8 mouse cellular contexts compared by ENCODE assay signal in genomic region chr10:111472686-111473510, GRCm38 (mm10). TPM values are rescaled to one million over a fixed set of nuclear protein-coding genes. Genes with fewer than 3 reads are reported as not detected.
DNase-seq lines count a peak whose midpoint lies in the region; ATAC-seq lines count a peak whose summit lies in the region.

TSS of gene Nap1l1 (plus strand) at chr10:111473223.

- peak within 1 kb of the TSS; percentile 98 for H3K9ac ChIP-seq in hindbrain, embryonic 12.5 days

- peak; percentile 100 for ATAC-seq in hindbrain, embryonic 12.5 days (ENCODE audit: low FRiP score)

- peak within 1 kb of the TSS; percentile 97 for H3K4me3 ChIP-seq in hindbrain, embryonic 12.5 days

- no peaks in the 10 kb centered on the region for H3K9me3 ChIP-seq in hindbrain, embryonic 12.5 days (replicated peaks)

- peak; percentile 99 for DNase-seq in NIH3T3 (ENCODE audit: low read depth)
- peak; percentile 97 to 99 for DNase-seq in cerebellum, postnatal 10 days
- DNase-seq in frontal cortex, postnatal 10 days (ENCODE audit: low spot score in 2 of 2) = peak; percentile 96 to 97
- peak; percentile 95 to 98 for DNase-seq in layer of hippocampus, postnatal 14 days (ENCODE audit: low spot score in 2 of 2)
- DNase-seq in lung, postnatal 14 days = peak; percentile 96
- DNase-seq in retina, adult 2 months (ENCODE audit: low read depth, low spot score) = peak; percentile 95
- peak; percentile 98 to 99 for DNase-seq in thymus, postnatal 36 days

- peak within 1 kb of the TSS; percentile 99 for H3K27ac ChIP-seq in hindbrain, embryonic 12.5 days

- H3K36me3 ChIP-seq in hindbrain, embryonic 12.5 days = no peaks in the 10 kb centered on the region

- H3K4me2 ChIP-seq in hindbrain, embryonic 12.5 days (replicated peaks) = peak within 1 kb of the TSS; percentile 70

- under 1% methylated on average over 64 of the region's 80 CpGs for WGBS in hindbrain, embryonic 12.5 days

- peaks cover 25% of the 10 kb centered on the region for H3K4me1 ChIP-seq in hindbrain, embryonic 12.5 days

- no peaks in the 10 kb centered on the region for H3K27me3 ChIP-seq in hindbrain, embryonic 12.5 days

RNA-seq across cellular contexts. Expression of gene Nap1l1, which starts in this region (rescaled TPM):
- 265 and 269 TPM in 2 replicates for polyA plus RNA-seq in hindbrain, embryonic 12.5 days (2016; fragmentation: Nextera tagmentation; extraction: Ambion mirVana)
- 100 to 1,000 TPM; 164 to 177 TPM for total RNA-seq in layer of hippocampus, postnatal 14 days (2021)

Comparison
In these comparisons a context has a peak if more than half of its experiments do, and no peak if none do; other contexts are left out.
1. Peak in every context shown above with its lines: DNase-seq, ATAC-seq, H3K4me3 ChIP-seq and H3K27ac ChIP-seq.